Comparison of ENCODE assay signal across 14 mouse cellular contexts in the genomic region with DNA sequence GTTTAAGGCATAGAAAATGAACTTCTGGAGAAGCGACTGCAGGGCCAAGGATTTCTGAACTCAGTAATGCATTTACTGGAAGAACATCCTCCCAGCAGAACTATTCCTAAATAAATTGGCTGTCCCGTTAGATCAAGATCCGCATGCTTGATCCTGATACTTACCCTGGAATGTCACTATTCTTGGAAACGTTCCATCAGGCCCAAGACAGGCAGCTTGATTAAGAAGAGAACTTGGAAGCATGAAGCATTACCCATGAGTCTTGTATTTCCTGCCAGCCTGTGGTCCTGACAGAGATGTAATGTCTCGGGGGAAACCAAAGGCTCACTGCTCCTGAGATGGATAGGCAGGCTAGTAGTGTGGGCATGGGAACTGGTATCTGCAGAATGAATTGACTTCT.
"Had no signal": no experiment of that assay in that cellular context is flagged by ENCODE, and none has a peak within 500 bp of the region (broad histone marks: within the 10 kb centered on the region; RNA-seq: fewer than 3 reads in every experiment).

No protein-coding gene starts in this region.

- H3K9me3 ChIP-seq: intestine, embryonic 15.5 days; limb, embryonic 15.5 days; midbrain, embryonic 10.5 days; midbrain, embryonic 15.5 days; neural tube, embryonic 13.5 days had no signal

- H3K9ac ChIP-seq: intestine, embryonic 15.5 days; limb, embryonic 15.5 days; liver, embryonic 14.5 days; midbrain, embryonic 15.5 days; neural tube, embryonic 13.5 days had no signal

- H3K36me3 ChIP-seq: intestine, embryonic 15.5 days; midbrain, embryonic 10.5 days; midbrain, embryonic 15.5 days; neural tube, embryonic 13.5 days had no signal

- H3K4me2 ChIP-seq: intestine, embryonic 15.5 days; limb, embryonic 15.5 days; midbrain, embryonic 15.5 days; neural tube, embryonic 13.5 days had no signal

- DNase-seq: lung, adult 18-20 months; lung, postnatal 36 days; retina, postnatal 1 day; right cerebral cortex, postnatal 4 days; spleen, adult 18-20 months; thymus, adult 18-20 months; thymus, postnatal 14 days had no signal

- H3K4me3 ChIP-seq: intestine, embryonic 15.5 days; limb, embryonic 15.5 days; midbrain, embryonic 10.5 days; midbrain, embryonic 15.5 days; neural tube, embryonic 13.5 days had no signal

- H3K27ac ChIP-seq: intestine, embryonic 15.5 days; limb, embryonic 15.5 days; liver, embryonic 14.5 days; midbrain, embryonic 10.5 days; midbrain, embryonic 15.5 days; neural tube, embryonic 13.5 days had no signal

- H3K27me3 ChIP-seq: intestine, embryonic 15.5 days; limb, embryonic 15.5 days; midbrain, embryonic 15.5 days; neural tube, embryonic 13.5 days had no signal

- H3K4me1 ChIP-seq: intestine, embryonic 15.5 days; midbrain, embryonic 10.5 days; midbrain, embryonic 15.5 days; neural tube, embryonic 13.5 days had no signal

- ATAC-seq: intestine, embryonic 15.5 days; lung, postnatal 0 days; midbrain, embryonic 15.5 days had no signal
